Mouse (Mus musculus) small intestine, adult 2 months (tissue): ENCODE data around the gene Ccdc12.

Experiments used
- CTCF ChIP-seq: fragments of 200-500 bp; IDR thresholded peaks from 2 replicates; pipeline ENCODE4 v1.5.1; 2012; ENCODE audit warnings: low read depth, mild to moderate bottlenecking, control low read depth, inconsistent platforms, low read length, moderate library complexity, mixed read lengths; ENCODE audit not compliant: insufficient replicate concordance, insufficient read length; ENCODE audit errors: extremely low read depth
- POLR2A ChIP-seq: fragments of 200-500 bp; IDR thresholded peaks from 2 replicates; pipeline ENCODE4 v1.6.1; 2012; ENCODE audit warnings: low read depth, mild to moderate bottlenecking, control low read depth, inconsistent platforms, low read length, moderate library complexity

- TF ChIP-seq CTCF = no peak
- TF ChIP-seq POLR2A = no peak
Observed at GRCm38 (mm10) chr9:110630171-110630570, 26.1 kb upstream of the Ccdc12 start.
